ENCODE assay signal across 10 mouse cellular contexts in the genomic region with DNA sequence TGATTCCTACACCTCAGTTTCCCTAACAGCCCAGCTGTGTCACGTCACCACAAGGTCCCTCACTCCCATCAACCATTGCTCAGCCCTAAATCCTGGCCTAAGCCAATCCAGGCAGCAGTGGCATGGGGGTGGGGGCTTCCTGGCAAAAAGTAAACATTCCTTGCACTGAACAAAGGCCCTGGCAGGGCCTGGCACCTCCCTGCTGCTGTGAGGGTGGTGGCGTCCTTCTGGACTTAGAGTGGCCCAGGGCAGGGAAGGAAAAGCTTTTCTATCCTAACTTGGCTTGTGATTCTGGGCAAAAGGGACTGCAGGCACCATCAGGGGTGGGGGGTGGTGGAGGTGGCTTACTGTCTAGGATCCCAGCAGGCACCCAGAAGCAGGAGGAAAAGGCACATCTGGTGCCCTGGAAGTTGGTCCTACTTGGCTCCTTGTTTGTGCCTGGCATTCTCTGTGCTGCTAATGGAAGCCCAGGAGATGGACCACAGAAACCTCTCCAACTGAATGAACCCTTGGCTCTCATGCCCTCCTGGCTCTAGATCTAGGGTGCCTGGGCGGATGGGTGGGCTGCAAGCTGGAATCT. TPM values are rescaled to one million over a fixed set of nuclear protein-coding genes. Genes with fewer than 3 reads are reported as not detected.
DNase-seq lines count a peak whose midpoint lies in the region; ATAC-seq and TF ChIP-seq lines count a peak whose summit lies in the region.
"Had no signal": no experiment of that assay in that cellular context is flagged by ENCODE, and none has a peak within 500 bp of the region (broad histone marks: within the 10 kb centered on the region; RNA-seq: fewer than 3 reads in every experiment).

No protein-coding gene starts in this region.

- ATAC-seq in kidney, embryonic 16.5 days (ENCODE audit: low FRiP score, low TSS enrichment), result no peak
- peak; percentile 21; the same call in 1 of the 2 replicates for ATAC-seq in hindbrain, postnatal 0 days
- ATAC-seq in midbrain, embryonic 16.5 days, result no peak
- no peak for ATAC-seq in erythroid progenitor cell, adult 5-6 weeks (replicated peaks; ENCODE audit: low FRiP score, poor library complexity, severe bottlenecking)

- peak overlapping the region; percentile 2; the same call in 1 of the 2 replicates for H3K4me2 ChIP-seq in kidney, embryonic 16.5 days (replicated peaks; ENCODE audit: low read depth, low read length)
- no peak overlapping the region for H3K4me2 ChIP-seq in hindbrain, postnatal 0 days (ENCODE audit: low read depth, low read length)
- H3K4me2 ChIP-seq in midbrain, embryonic 16.5 days (ENCODE audit: low read length), result no peak overlapping the region

- peaks cover 100% of the 10 kb centered on the region for H3K4me1 ChIP-seq in kidney, embryonic 16.5 days (ENCODE audit: insufficient read depth, low read length)
- H3K4me1 ChIP-seq in hindbrain, postnatal 0 days (ENCODE audit: insufficient read depth, low read length), result peaks cover 47% of the 10 kb centered on the region
- H3K4me1 ChIP-seq in midbrain, embryonic 16.5 days (ENCODE audit: control insufficient read depth, insufficient read depth, low read length), result peaks cover 69% of the 10 kb centered on the region

- no peaks in the 10 kb centered on the region for H3K9me3 ChIP-seq in kidney, embryonic 16.5 days (ENCODE audit: low read length)
- no peaks in the 10 kb centered on the region for H3K9me3 ChIP-seq in hindbrain, postnatal 0 days (ENCODE audit: low read length)
- no peaks in the 10 kb centered on the region for H3K9me3 ChIP-seq in midbrain, embryonic 16.5 days (replicated peaks; ENCODE audit: control insufficient read depth, low read length, poor library complexity, severe bottlenecking)

- H3K27me3 ChIP-seq in kidney, embryonic 16.5 days (ENCODE audit: insufficient read depth, low read length), result no peaks in the 10 kb centered on the region
- H3K27me3 ChIP-seq in hindbrain, postnatal 0 days (ENCODE audit: insufficient read depth, low read length), result no peaks in the 10 kb centered on the region
- no peaks in the 10 kb centered on the region for H3K27me3 ChIP-seq in midbrain, embryonic 16.5 days (ENCODE audit: control insufficient read depth, insufficient read depth, low read depth, low read length)

- no peak for TF ChIP-seq CTCF in hindbrain, postnatal 0 days (IDR thresholded peaks at IDR 0.05; ENCODE audit: low read depth)

- no peak overlapping the region; the same call in 1 of the 2 replicates for H3K4me3 ChIP-seq in kidney, embryonic 16.5 days (ENCODE audit: low read length)
- no peak overlapping the region for H3K4me3 ChIP-seq in hindbrain, postnatal 0 days (ENCODE audit: low read length)
- no peak overlapping the region for H3K4me3 ChIP-seq in midbrain, embryonic 16.5 days (ENCODE audit: low read depth, low read length)
- H3K4me3 ChIP-seq: myocyte had no signal

- peak; percentile 43 for DNase-seq in cerebellum, adult 9-11 months
- no peak for DNase-seq in cerebellum, postnatal 4 days (ENCODE audit: low spot score in 2 of 2)
- DNase-seq in kidney, adult 8-10 months, result no peak
- DNase-seq in hindbrain, postnatal 0 days (ENCODE audit: low spot score), result peak; percentile 62
- DNase-seq in adrenal gland, postnatal 4 days (ENCODE audit: low spot score in 2 of 2), result no peak
- DNase-seq: kidney, adult 2 months had no signal

- H3K9ac ChIP-seq in kidney, embryonic 16.5 days (replicated peaks; ENCODE audit: low read length), result peak overlapping the region; percentile 47
- H3K9ac ChIP-seq in hindbrain, postnatal 0 days (replicated peaks; ENCODE audit: low read length), result no peak overlapping the region
- no peak overlapping the region for H3K9ac ChIP-seq in midbrain, embryonic 16.5 days (ENCODE audit: low read depth, low read length)

- peak overlapping the region; percentile 63 for H3K27ac ChIP-seq in kidney, embryonic 16.5 days (ENCODE audit: low read length)
- peak overlapping the region; percentile 38; the same call in 1 of the 2 replicates for H3K27ac ChIP-seq in hindbrain, postnatal 0 days
- 0 out of 2 replicates have a peak overlapping the region, but pooled peaks have one; percentile 8 for H3K27ac ChIP-seq in midbrain, embryonic 16.5 days (ENCODE audit: low read length)

- 57% methylated on average over 3 of the region's 3 CpGs for WGBS in kidney, embryonic 16.5 days
- 50% methylated on average over 3 of the region's 3 CpGs for WGBS in hindbrain, postnatal 0 days
- WGBS in midbrain, embryonic 16.5 days, result 68% methylated on average over 3 of the region's 3 CpGs

- H3K36me3 ChIP-seq in kidney, embryonic 16.5 days (ENCODE audit: insufficient read depth, low read length), result 0 out of 2 replicates have a peak, but pooled peaks cover 10% of the 10 kb centered on the region
- H3K36me3 ChIP-seq in hindbrain, postnatal 0 days (ENCODE audit: insufficient read depth, low read length), result no peaks in the 10 kb centered on the region
- H3K36me3 ChIP-seq in midbrain, embryonic 16.5 days (ENCODE audit: control insufficient read depth, insufficient read depth, low read length), result peaks cover 5% of the 10 kb centered on the region

RNA-seq across cellular contexts. Expression of a gene that starts 7.6 kb away (rescaled TPM):
- 20.9 and 25.7 TPM in 2 replicates for polyA plus RNA-seq in kidney, embryonic 16.5 days (2015; fragmentation: Nextera tagmentation; extraction: Ambion mirVana)
- total RNA-seq in hindbrain, postnatal 0 days (2014; rRNA removed), result 65.4 and 81.3 TPM in 2 replicates
- 7.5 and 8.7 TPM in 2 replicates for polyA plus RNA-seq in hindbrain, postnatal 0 days (2015; fragmentation: Nextera tagmentation; extraction: Ambion mirVana)
- polyA plus RNA-seq in midbrain, embryonic 16.5 days (2015; fragmentation: Nextera tagmentation; extraction: Ambion mirVana), result 16.6 and 19.2 TPM in 2 replicates
- 10 to 100 TPM; 28.9 to 32.8 TPM for total RNA-seq in adrenal gland, postnatal 4 days (2021)
- not detected in 2 replicates for total RNA-seq in erythroid progenitor cell, adult 5-6 weeks (2015; ENCODE audit: low replicate concordance)
- not detected in 2 replicates for total RNA-seq in erythroid progenitor cell, adult 5-6 weeks (2017; ENCODE audit: low replicate concordance)

RNA-seq across cellular contexts. Expression of a gene that starts 23.2 kb away (rescaled TPM):
- polyA plus RNA-seq in kidney, embryonic 16.5 days (2015; fragmentation: Nextera tagmentation; extraction: Ambion mirVana), result 2.8 and 3.0 TPM in 2 replicates
- 0.52 TPM in 1 of 2 replicates, not detected in the other for total RNA-seq in hindbrain, postnatal 0 days (2014; rRNA removed)
- 2.4 and 2.7 TPM in 2 replicates for polyA plus RNA-seq in hindbrain, postnatal 0 days (2015; fragmentation: Nextera tagmentation; extraction: Ambion mirVana)
- 1.6 and 2.2 TPM in 2 replicates for polyA plus RNA-seq in midbrain, embryonic 16.5 days (2015; fragmentation: Nextera tagmentation; extraction: Ambion mirVana)
- 1 to 10 TPM in 1 of 2 experiments, under 1 TPM in 1; 0.73 to 1.6 TPM for total RNA-seq in adrenal gland, postnatal 4 days (2021)
- total RNA-seq in erythroid progenitor cell, adult 5-6 weeks (2015; ENCODE audit: low replicate concordance), result not detected in 2 replicates
- 1.9 TPM in 1 of 2 replicates, not detected in the other for total RNA-seq in erythroid progenitor cell, adult 5-6 weeks (2017; ENCODE audit: low replicate concordance)
- polyA plus RNA-seq: myocyte had no signal

RNA-seq across cellular contexts. Expression of a gene that starts 33.4 kb away (rescaled TPM):
- polyA plus RNA-seq in kidney, embryonic 16.5 days (2015; fragmentation: Nextera tagmentation; extraction: Ambion mirVana), result 12.4 and 12.9 TPM in 2 replicates
- 102 and 134 TPM in 2 replicates for total RNA-seq in hindbrain, postnatal 0 days (2014; rRNA removed)
- polyA plus RNA-seq in hindbrain, postnatal 0 days (2015; fragmentation: Nextera tagmentation; extraction: Ambion mirVana), result 52.1 and 54.5 TPM in 2 replicates
- 31.1 and 34.0 TPM in 2 replicates for polyA plus RNA-seq in midbrain, embryonic 16.5 days (2015; fragmentation: Nextera tagmentation; extraction: Ambion mirVana)
- 10 to 100 TPM; 10.1 to 37.4 TPM for total RNA-seq in adrenal gland, postnatal 4 days (2021)
- not detected in 2 replicates for total RNA-seq in erythroid progenitor cell, adult 5-6 weeks (2015; ENCODE audit: low replicate concordance)
- not detected in 2 replicates for total RNA-seq in erythroid progenitor cell, adult 5-6 weeks (2017; ENCODE audit: low replicate concordance)

Comparison
In these comparisons a context has a peak if more than half of its experiments do, and no peak if none do; other contexts are left out.
1. DNase-seq: peak in cerebellum, adult 9-11 months (single experiment) and hindbrain, postnatal 0 days (single experiment); none in cerebellum, postnatal 4 days (0 of 2), kidney, adult 8-10 months (0 of 2) and adrenal gland, postnatal 4 days (0 of 2).
2. H3K27ac ChIP-seq: peak in every context shown above with its lines; median percentile 63 in kidney, embryonic 16.5 days; 38 in hindbrain, postnatal 0 days; 8 in midbrain, embryonic 16.5 days.
3. RNA of a gene that starts 7.6 kb away (total RNA-seq): 65.4 to 81.3 TPM in hindbrain, postnatal 0 days and 28.9 to 32.8 TPM in adrenal gland, postnatal 4 days; not detected in erythroid progenitor cell, adult 5-6 weeks; every median in the first group is over 10 times any median in the second.
4. RNA of a gene that starts 33.4 kb away (total RNA-seq): 102 to 134 TPM in hindbrain, postnatal 0 days and 10.1 to 37.4 TPM in adrenal gland, postnatal 4 days; not detected in erythroid progenitor cell, adult 5-6 weeks; every median in the first group is over 10 times any median in the second.